Mouse (Mus musculus): ENCODE measurements around the gene Higd1a.

Gene Higd1a

GRCm38 (mm10) chr9:121880840-121881239 lies 22.7 kb upstream of the Higd1a start:
- peak; percentile 81 for DNase-seq (ENCODE audit: low spot score)

GRCm38 (mm10) chr9:121877052-121877740 lies 19.0 kb upstream of the Higd1a start:
- DNase-seq (ENCODE audit: low spot score), result peak; percentile 78

- DNase-seq (ENCODE audit: low spot score), result no peak
These were observed 15.4 kb upstream of the Higd1a start for GRCm38 (mm10) chr9:121873578-121873977.

GRCm38 (mm10) chr9:121872062-121872683 lies 14.0 kb upstream of the Higd1a start:
- no peak for DNase-seq (ENCODE audit: low spot score)

- DNase-seq (ENCODE audit: low spot score), result no peak
These were observed 11.9 kb upstream of the Higd1a start for GRCm38 (mm10) chr9:121869973-121870515.

GRCm38 (mm10) chr9:121869432-121869831 lies 11.3 kb upstream of the Higd1a start:
- no peak for DNase-seq (ENCODE audit: low spot score)

- DNase-seq (ENCODE audit: low spot score), result no peak
These were observed 10.1 kb upstream of the Higd1a start for GRCm38 (mm10) chr9:121868236-121868635.

- no peak for DNase-seq (ENCODE audit: low spot score)
These were observed 9.5 kb upstream of the Higd1a start for GRCm38 (mm10) chr9:121867632-121868031.

GRCm38 (mm10) chr9:121865425-121866008 lies 7.4 kb upstream of the Higd1a start:
- no peak for DNase-seq (ENCODE audit: low spot score)

- no peak for DNase-seq (ENCODE audit: low spot score)
These were observed 6.7 kb upstream of the Higd1a start for GRCm38 (mm10) chr9:121864837-121865236.

- no peak for DNase-seq (ENCODE audit: low spot score)
These were observed 2.8 kb upstream of the Higd1a start for GRCm38 (mm10) chr9:121860921-121861320.

- no peak for DNase-seq (ENCODE audit: low spot score)
These were observed 1.2 kb upstream of the Higd1a start for GRCm38 (mm10) chr9:121859345-121859744.

GRCm38 (mm10) chr9:121857474-121858152 lies 549 bp downstream of the Higd1a start:
- peak; percentile 97 for DNase-seq (ENCODE audit: low spot score)

GRCm38 (mm10) chr9:121856649-121857416 lies 1.3 kb downstream of the Higd1a start:
- DNase-seq (ENCODE audit: low spot score), result no peak

GRCm38 (mm10) chr9:121854246-121854645 lies 3.9 kb downstream of the Higd1a start:
- DNase-seq (ENCODE audit: low spot score), result no peak

GRCm38 (mm10) chr9:121847842-121848241 lies 10.3 kb downstream of the Higd1a start:
- DNase-seq (ENCODE audit: low spot score), result no peak

GRCm38 (mm10) chr9:121847138-121847537 lies 11.0 kb downstream of the Higd1a start:
- no peak for DNase-seq (ENCODE audit: low spot score)

- DNase-seq (ENCODE audit: low spot score), result no peak
These were observed 11.5 kb downstream of the Higd1a start for GRCm38 (mm10) chr9:121846526-121847118.

- DNase-seq (ENCODE audit: low spot score), result no peak
These were observed 15.2 kb downstream of the Higd1a start for GRCm38 (mm10) chr9:121842914-121843313.

- no peak for DNase-seq (ENCODE audit: low spot score)
These were observed 18.6 kb downstream of the Higd1a start for GRCm38 (mm10) chr9:121839622-121839965.

- peak; percentile 83 for DNase-seq (ENCODE audit: low spot score)
These were observed 19.1 kb downstream of the Higd1a start, which contains the start of gene Ccdc13 for GRCm38 (mm10) chr9:121838829-121839621. Ccdc13 (minus strand) TSS chr9:121839461.
